Mouse (Mus musculus) cortical plate, adult 2 months (tissue): ENCODE data around the gene Lrrn4. TPM values are rescaled to one million over a fixed set of nuclear protein-coding genes. Genes with fewer than 3 reads are reported as not detected.

Experiments
- H3K27ac ChIP-seq: fragments of 200-500 bp; 2 replicates; pipeline ENCODE4 v1.5.1; 2012; ENCODE audit warnings: low read length, control low read depth, inconsistent platforms; ENCODE audit not compliant: insufficient read depth
- H3K4me1 ChIP-seq: fragments of 200-500 bp; 2 replicates; pipeline ENCODE4 v1.6.1; 2011; ENCODE audit warnings: low read length; ENCODE audit not compliant: control insufficient read depth, insufficient read depth
- H3K4me3 ChIP-seq: fragments of 200-500 bp; 2 replicates; pipeline ENCODE4 v1.5.1; 2011; ENCODE audit warnings: mild to moderate bottlenecking, low read length, control low read depth; ENCODE audit not compliant: insufficient read depth
- CTCF ChIP-seq: fragments of 200-500 bp; IDR thresholded peaks from 2 replicates; pipeline ENCODE4 v1.5.1; 2011; ENCODE audit warnings: mild to moderate bottlenecking, control low read depth, low read length; ENCODE audit not compliant: insufficient read depth; ENCODE audit errors: extremely low read depth
- POLR2A ChIP-seq: fragments of 200-500 bp; IDR thresholded peaks from 2 replicates; pipeline ENCODE4 v1.6.1; 2011; ENCODE audit warnings: mild to moderate bottlenecking, low read length, control low read depth; ENCODE audit not compliant: insufficient read depth; ENCODE audit errors: extremely low read depth
- polyA plus RNA-seq: library from polyadenylated mRNA; depleted of rRNA; stranded (reverse); fragments of >200 nt; gene quantifications from 2 replicates; pipeline ENCODE4 v1.2.3, GENCODE M21; 2012; rRNA removed

Gene Lrrn4
- 0.19 and 0.38 TPM in 2 replicates for polyA plus RNA-seq

DNA sequence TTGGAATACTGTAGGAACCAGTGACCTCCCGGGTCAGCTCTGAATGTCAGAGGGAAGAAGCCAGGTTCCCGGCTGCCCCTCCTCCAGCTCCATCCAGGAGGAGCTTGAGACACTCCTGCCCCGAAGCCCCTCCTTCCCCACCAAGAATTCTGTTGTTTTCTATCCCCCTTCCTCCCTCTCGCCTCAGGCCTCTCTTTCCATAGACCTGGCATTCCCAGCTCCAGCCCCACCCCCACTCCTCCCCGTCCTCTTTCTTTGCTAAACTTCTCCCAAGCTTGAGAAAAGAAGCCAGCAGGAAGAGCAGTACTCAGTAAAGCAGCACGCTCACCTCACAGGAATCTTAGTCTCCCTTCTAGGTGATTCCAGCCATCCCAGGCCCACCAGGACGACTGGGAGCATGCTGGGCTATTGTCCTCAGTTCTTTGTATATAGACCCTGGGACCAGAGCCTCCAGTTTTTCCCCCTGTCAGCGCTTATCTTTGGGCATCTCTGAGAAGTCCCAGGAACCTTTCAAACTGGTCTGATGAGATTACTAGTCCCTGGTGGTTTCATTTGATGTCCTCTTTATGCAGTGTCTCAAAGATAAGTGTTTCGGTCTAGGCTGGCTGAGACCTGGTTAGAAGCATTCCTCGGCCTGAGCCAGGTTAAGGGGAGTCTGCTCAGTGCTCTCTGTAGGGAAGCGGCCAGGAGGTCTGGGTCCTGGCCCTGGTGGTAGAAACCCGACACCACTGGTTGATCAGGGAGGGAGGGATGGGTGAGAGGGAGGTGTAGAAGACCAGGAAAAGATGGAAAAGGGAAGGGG lies at the start of gene Lrrn4:
TSS of gene Lrrn4 (minus strand) at position 48 of the 802 bp plus-strand sequence.
- no peak within 1 kb of the TSS for H3K27ac ChIP-seq
- TF ChIP-seq POLR2A = no peak
- TF ChIP-seq CTCF = no peak

DNA sequence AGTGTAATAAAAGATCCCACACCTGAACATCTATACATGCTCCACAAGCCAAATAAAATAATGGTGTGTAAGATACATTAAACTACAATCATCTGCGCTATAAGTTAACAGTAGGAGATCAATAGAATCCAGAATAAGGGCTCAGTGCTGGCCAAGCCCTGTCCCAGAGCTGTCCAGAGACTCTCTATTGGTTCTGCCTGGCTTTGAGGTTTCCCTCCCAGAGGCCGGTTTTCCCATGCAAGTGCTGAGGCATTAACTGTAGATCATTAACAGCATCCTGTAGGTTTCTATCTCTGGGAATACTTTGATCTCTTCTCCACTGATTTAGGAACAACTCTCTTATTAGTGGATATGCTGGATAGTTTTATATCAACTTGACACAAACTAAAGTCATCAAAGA lies 48.3 kb upstream of the Lrrn4 start:
- no peaks in the 10 kb centered on the region for H3K4me1 ChIP-seq
- no peak overlapping the region for H3K27ac ChIP-seq
- H3K4me3 ChIP-seq = no peak overlapping the region
- TF ChIP-seq POLR2A = no peak
- TF ChIP-seq CTCF = no peak

More for the DNA sequence above, at the start of gene Lrrn4:
- peak within 1 kb of the TSS; percentile 44; the same call in 1 of the 2 replicates for H3K4me3 ChIP-seq
- H3K4me1 ChIP-seq = no peaks in the 10 kb centered on the region

- Histone ChIP-seq H3K27ac (no peak overlapping the region), H3K4me3 (no peak overlapping the region), H3K4me1 (no peaks in the 10 kb centered on the region)
- TF ChIP-seq POLR2A = no peak
- no peak for TF ChIP-seq CTCF
These were observed 47.2 kb upstream of the Lrrn4 start for GRCm38 (mm10) chr2:132927871-132928270.

- Histone ChIP-seq H3K27ac (no peak overlapping the region), H3K4me1 (no peaks in the 10 kb centered on the region), H3K4me3 (no peak overlapping the region)
- TF ChIP-seq CTCF = no peak
- TF ChIP-seq POLR2A = no peak
These were observed 46.6 kb upstream of the Lrrn4 start for GRCm38 (mm10) chr2:132927298-132927697.

DNA sequence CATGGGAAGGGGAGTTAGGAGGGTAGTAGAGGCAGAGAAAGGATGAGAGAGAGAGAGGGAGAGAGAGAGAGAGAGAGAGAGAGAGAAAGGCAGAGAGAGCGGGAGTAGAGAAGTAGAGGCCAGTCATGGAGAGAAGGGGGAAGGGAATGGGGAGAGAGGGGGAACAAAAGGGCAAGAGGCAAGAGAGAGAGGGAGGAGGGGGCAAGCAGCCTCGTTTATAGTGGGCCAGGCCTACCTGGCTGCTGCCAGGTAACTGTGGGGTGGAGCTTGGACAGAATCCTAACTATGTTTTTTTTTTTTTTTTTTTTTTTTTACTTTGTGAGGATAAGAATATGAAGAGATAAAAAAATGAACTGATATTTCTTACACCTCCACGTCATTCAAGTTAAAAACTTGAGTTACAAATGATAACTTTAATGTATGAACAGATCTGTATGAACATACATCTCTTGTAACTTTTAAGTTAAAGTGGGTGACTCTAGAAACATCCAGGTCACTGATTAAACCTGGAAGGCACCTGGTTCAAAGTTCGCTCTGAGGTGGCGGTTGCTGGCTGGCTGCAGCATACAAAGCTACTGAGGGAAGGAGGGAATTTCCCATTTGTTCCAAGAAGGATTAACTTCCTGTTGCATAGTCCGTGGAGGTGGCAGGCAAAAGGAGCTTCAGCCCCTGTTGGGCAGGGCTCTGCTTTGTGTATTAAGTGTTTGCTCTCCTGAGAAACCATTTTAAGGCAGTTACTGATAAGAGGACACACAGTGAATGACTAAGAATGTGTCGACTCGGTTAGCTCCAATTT lies 42.8 kb upstream of the Lrrn4 start:
- no peak overlapping the region for H3K27ac ChIP-seq
- H3K4me1 ChIP-seq = no peaks in the 10 kb centered on the region
- H3K4me3 ChIP-seq = no peak overlapping the region
- TF ChIP-seq CTCF (no peak), POLR2A (no peak)

DNA sequence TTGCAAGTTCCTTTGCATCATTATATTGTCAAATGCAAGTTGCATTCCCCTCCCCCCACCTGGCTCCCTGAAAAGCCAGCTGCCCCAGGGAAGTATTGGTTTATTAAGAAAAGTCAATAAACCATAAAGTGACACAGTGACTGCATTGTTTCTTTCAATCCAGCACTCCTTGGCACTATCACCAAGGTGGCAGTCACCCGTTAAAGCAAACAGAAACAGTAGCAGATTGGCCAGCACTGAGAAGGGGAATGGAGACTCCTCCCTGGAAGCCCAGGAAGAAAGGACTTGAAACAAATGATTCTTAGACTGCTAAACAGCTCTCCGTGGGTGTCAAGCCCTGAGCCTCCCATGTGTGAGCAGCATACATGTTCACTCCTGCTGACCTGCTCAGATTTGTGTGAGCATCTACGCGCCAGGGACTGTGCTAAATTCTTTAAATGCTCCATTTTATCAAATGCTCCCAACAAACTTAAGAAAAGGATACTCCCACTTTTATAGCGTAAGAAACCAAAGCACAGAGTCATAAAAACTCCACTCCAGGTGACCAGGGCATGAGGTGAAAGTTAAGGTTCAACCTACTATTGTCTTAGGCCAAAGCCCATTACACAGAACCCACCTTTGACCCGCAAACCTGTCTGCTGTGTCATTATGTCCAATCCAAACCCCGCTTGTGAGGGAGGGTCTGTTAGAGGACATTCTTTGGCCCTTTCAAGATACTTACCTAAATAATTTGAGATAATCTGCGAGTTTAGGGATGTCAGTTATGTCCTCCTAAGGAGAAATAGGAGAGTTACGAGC lies 41.6 kb upstream of the Lrrn4 start:
- Histone ChIP-seq H3K4me1 (no peaks in the 10 kb centered on the region), H3K27ac (no peak overlapping the region), H3K4me3 (no peak overlapping the region)
- TF ChIP-seq CTCF = no peak
- no peak for TF ChIP-seq POLR2A

- Histone ChIP-seq H3K4me3 (no peak overlapping the region), H3K4me1 (peaks cover 1% of the 10 kb centered on the region; the same call in 1 of the 2 replicates), H3K27ac (no peak overlapping the region)
- TF ChIP-seq POLR2A (no peak), CTCF (no peak)
These were observed 34.1 kb upstream of the Lrrn4 start for GRCm38 (mm10) chr2:132914785-132915184.

- Histone ChIP-seq H3K4me1 (no peaks in the 10 kb centered on the region), H3K4me3 (no peak overlapping the region), H3K27ac (no peak overlapping the region)
- no peak for TF ChIP-seq POLR2A
- peak; percentile 50 for TF ChIP-seq CTCF
These were observed 26.1 kb upstream of the Lrrn4 start for GRCm38 (mm10) chr2:132906763-132907162.

DNA sequence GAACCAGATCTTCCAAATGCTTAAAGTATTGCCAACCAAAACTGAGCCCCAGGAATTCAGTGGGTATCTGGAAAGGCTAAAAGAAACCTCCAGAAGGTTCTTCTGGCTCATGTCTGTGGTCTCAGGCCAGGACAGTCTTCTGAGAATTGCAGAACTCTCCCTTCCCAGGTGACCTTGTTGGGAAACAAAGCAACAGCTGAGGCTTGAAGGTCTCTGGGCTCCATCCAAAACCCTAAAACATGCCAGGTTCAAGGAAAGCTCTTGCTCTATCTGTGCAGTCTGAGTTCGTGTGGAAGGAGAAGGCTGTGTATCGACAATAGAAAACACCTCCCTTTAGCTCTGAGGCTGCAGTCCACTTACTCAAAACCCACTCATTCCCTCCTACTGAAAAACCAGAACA lies 24.3 kb upstream of the Lrrn4 start:
- H3K4me1 ChIP-seq = no peaks in the 10 kb centered on the region
- H3K4me3 ChIP-seq = no peak overlapping the region
- H3K27ac ChIP-seq = no peak overlapping the region
- no peak for TF ChIP-seq POLR2A
- no peak for TF ChIP-seq CTCF

DNA sequence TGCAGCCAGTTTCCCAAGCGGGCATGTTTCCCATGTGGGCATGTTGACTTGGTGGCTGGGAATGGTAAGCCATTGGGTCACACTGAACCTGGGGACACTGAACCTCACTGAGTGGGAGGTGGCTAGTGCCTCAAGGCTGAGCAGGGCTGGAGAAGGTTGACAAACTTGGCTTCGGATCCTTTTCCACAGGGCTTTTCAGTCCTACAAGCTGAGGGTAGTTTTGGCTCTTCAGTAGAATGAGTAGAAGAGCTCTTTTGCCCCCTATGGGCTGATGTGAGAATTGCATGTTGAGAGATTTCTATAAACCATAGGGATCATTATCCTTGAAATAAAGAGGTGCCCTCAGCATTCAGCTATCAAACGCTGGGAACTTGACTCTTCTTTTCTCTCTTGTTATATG lies 22.8 kb upstream of the Lrrn4 start:
- Histone ChIP-seq H3K4me3 (no peak overlapping the region), H3K27ac (no peak overlapping the region), H3K4me1 (no peaks in the 10 kb centered on the region)
- no peak for TF ChIP-seq POLR2A
- TF ChIP-seq CTCF = peak; percentile 51
